Mouse (Mus musculus) cerebellum, adult 2 months (tissue): ENCODE data around the gene Meis1. TPM values are rescaled to one million over a fixed set of nuclear protein-coding genes. Genes with fewer than 3 reads are reported as not detected.
A peak's percentile ranks its signal among the peaks of the same experiment; 100 is the strongest.

Source experiments
- DNase-seq, 2 experiments: peaks; one replicate each; pipeline ENCODE4 v3.0.0; 2021
- H3K27ac ChIP-seq: fragments of 200-500 bp; 2 replicates; pipeline ENCODE4 v1.5.1; 2012; ENCODE audit warnings: low read length, control low read depth, inconsistent platforms; ENCODE audit not compliant: insufficient read depth
- H3K27me3 ChIP-seq: fragments of 200-500 bp; 2 replicates; pipeline ENCODE4 v1.6.1; 2012; ENCODE audit warnings: inconsistent platforms, mild to moderate bottlenecking, low read length, moderate library complexity; ENCODE audit not compliant: control insufficient read depth, insufficient read depth
- H3K4me1 ChIP-seq: fragments of 200-500 bp; 2 replicates; pipeline ENCODE4 v1.6.1; 2011; ENCODE audit warnings: low read length; ENCODE audit not compliant: control insufficient read depth, insufficient read depth
- H3K4me3 ChIP-seq: fragments of 200-500 bp; replicated peaks from 2 replicates; pipeline ENCODE3; 2011; ENCODE audit warnings: mild to moderate bottlenecking, low read depth, low read length, control low read depth; ENCODE audit not compliant: insufficient read depth
- CTCF ChIP-seq: fragments of 200-500 bp; IDR thresholded peaks from 2 replicates; pipeline ENCODE4 v1.5.1; 2011; ENCODE audit warnings: low read depth, mild to moderate bottlenecking, control low read depth, low read length, moderate library complexity, borderline replicate concordance; ENCODE audit not compliant: insufficient read depth
- POLR2A ChIP-seq: fragments of 200-500 bp; IDR thresholded peaks from 2 replicates; pipeline ENCODE4 v1.6.1; 2011; ENCODE audit warnings: low read length, control low read depth, borderline replicate concordance; ENCODE audit not compliant: insufficient read depth
- WGBS: fragments of 180-500 bp; shearing (Covaris S2); methylation state at CpG from one replicate; pipeline ENCODE4 v1.1.7; 2018; 5-methylcytosine and 5-hydroxymethylcytosine counted together
- polyA plus RNA-seq: library from polyadenylated mRNA; depleted of rRNA; stranded (reverse); fragments of >200 nt; gene quantifications from 2 replicates; pipeline ENCODE4 v1.2.3, GENCODE M21; 2012

The Meis1 gene
- polyA plus RNA-seq, 1 experiment: 46.3 TPM

DNA sequence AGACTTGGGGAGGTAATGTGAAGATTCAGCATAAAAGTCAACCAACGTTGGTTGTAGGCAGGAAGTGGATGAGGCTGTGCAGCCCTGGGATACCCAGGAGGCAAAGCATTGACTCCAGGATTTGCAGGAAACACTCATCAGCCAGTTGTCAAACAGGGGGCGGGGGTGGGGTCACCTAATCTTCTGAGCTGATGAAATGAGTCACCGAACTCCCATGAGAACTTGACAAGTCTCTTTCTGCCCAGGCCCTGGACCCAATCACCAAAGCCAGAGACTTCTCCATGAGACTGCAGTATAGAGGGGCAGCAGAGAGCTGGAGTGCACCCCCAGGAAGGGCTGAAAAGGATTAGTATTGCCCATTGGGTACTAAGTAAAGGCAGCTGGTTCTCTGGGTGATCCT lies 45.0 kb downstream of the Meis1 start:
- WGBS: 48% methylated on average over 3 of the region's 3 CpGs
- Histone ChIP-seq H3K4me1 (peaks cover 20% of the 10 kb centered on the region), H3K27me3 (no peaks in the 10 kb centered on the region), H3K4me3 (no peak overlapping the region), H3K27ac (peak overlapping the region; percentile 69)
- DNase-seq: no peak
- TF ChIP-seq POLR2A (no peak), CTCF (no peak)

GRCm38 (mm10) chr11:18972968-18973367 lies 45.8 kb downstream of the Meis1 start:
- Histone ChIP-seq H3K4me1 (peaks cover 25% of the 10 kb centered on the region), H3K4me3 (no peak overlapping the region), H3K27ac (no peak overlapping the region; the same call in 1 of the 2 replicates), H3K27me3 (no peaks in the 10 kb centered on the region)
- TF ChIP-seq POLR2A: no peak
- TF ChIP-seq CTCF: no peak
- DNase-seq: peak in 1 of 2 experiments; percentile 75

- Histone ChIP-seq H3K27ac (no peak overlapping the region; the same call in 1 of the 2 replicates), H3K4me1 (peaks cover 25% of the 10 kb centered on the region), H3K27me3 (no peaks in the 10 kb centered on the region), H3K4me3 (no peak overlapping the region)
- no peak for TF ChIP-seq CTCF
- TF ChIP-seq POLR2A: no peak
- 15% methylated on average over 3 of the region's 3 CpGs for WGBS
- no peak for DNase-seq
These were observed 47.2 kb downstream of the Meis1 start for GRCm38 (mm10) chr11:18971551-18971950.

- 25% methylated on average over 2 of the region's 2 CpGs for WGBS
- DNase-seq: no peak
These were observed 48.9 kb downstream of the Meis1 start for GRCm38 (mm10) chr11:18969920-18970336.

DNA sequence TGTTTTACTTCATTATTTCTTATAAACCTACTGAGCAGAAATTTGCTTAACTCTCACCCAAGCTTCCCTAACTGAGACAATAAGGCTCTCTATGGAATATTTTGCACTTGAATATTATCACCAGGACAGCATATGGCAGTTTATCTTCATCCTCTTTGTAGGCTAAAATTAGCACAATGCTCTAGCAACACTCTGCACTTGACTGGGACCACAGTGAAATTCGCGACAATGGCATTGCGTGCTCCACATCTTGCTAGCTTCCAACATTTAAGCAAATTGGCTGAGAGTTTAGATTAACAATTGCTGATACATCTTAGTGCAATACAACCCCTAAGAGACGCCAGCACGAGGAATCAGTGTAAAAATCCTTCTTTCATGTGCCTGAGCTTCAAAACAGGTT lies 54.4 kb downstream of the Meis1 start:
- H3K27me3 ChIP-seq: no peaks in the 10 kb centered on the region
- TF ChIP-seq POLR2A (no peak), CTCF (no peak)
- WGBS: 10% methylated on average over 5 of the region's 5 CpGs

More at GRCm38 (mm10) chr11:18969920-18970336, 48.9 kb downstream of the Meis1 start:
- no peak for TF ChIP-seq POLR2A
- TF ChIP-seq CTCF: no peak
- no peak overlapping the region for H3K4me3 ChIP-seq
- H3K27me3 ChIP-seq: no peaks in the 10 kb centered on the region
- H3K4me1 ChIP-seq: peaks cover 25% of the 10 kb centered on the region
- no peak overlapping the region for H3K27ac ChIP-seq

GRCm38 (mm10) chr11:18963202-18964136 lies 55.3 kb downstream of the Meis1 start:
- WGBS: 72% methylated on average over 15 of the region's 15 CpGs
- Histone ChIP-seq H3K27ac (0 out of 2 replicates have a peak overlapping the region, but pooled peaks have one; percentile 34), H3K4me1 (peaks cover 22% of the 10 kb centered on the region), H3K27me3 (no peaks in the 10 kb centered on the region), H3K4me3 (no peak overlapping the region)
- TF ChIP-seq POLR2A (no peak), CTCF (no peak)
- no peak for DNase-seq

More for the DNA sequence above, 54.4 kb downstream of the Meis1 start:
- peaks cover 24% of the 10 kb centered on the region for H3K4me1 ChIP-seq
- H3K4me3 ChIP-seq: no peak overlapping the region
- peak; percentile 50 to 78 for DNase-seq
- H3K27ac ChIP-seq: no peak overlapping the region; the same call in 1 of the 2 replicates

- peaks cover 34% of the 10 kb centered on the region for H3K4me1 ChIP-seq
- DNase-seq: no peak
These were observed 59.3 kb downstream of the Meis1 start for GRCm38 (mm10) chr11:18959465-18959864.

GRCm38 (mm10) chr11:18957805-18958770 lies 60.7 kb downstream of the Meis1 start:
- H3K27ac ChIP-seq: no peak overlapping the region
- no peak overlapping the region for H3K4me3 ChIP-seq
- peak; percentile 44 to 55 for DNase-seq
- TF ChIP-seq POLR2A: no peak
- TF ChIP-seq CTCF: no peak
- H3K4me1 ChIP-seq: peaks cover 28% of the 10 kb centered on the region
- H3K27me3 ChIP-seq: no peaks in the 10 kb centered on the region
- WGBS: 32% methylated on average over 12 of the region's 12 CpGs

More at GRCm38 (mm10) chr11:18959465-18959864, 59.3 kb downstream of the Meis1 start:
- TF ChIP-seq POLR2A (no peak), CTCF (no peak)
- Histone ChIP-seq H3K27ac (no peak overlapping the region), H3K27me3 (no peaks in the 10 kb centered on the region), H3K4me3 (no peak overlapping the region)
- 19% methylated on average over 1 of the region's 1 CpGs for WGBS
